Mouse (Mus musculus) stomach, postnatal 0 days (tissue): Measurements from ENCODE around the gene Zfp329.

Experiments
- CTCF ChIP-seq: IDR thresholded peaks from 2 replicates; pipeline ENCODE4 v1.5.1; 2016; ENCODE audit warnings: antibody characterized with exemption, low read depth, mild to moderate bottlenecking, moderate library complexity
- EP300 ChIP-seq: optimal IDR thresholded peaks from 2 replicates; pipeline ENCODE3; 2016; ENCODE audit warnings: antibody characterized with exemption

GRCm38 (mm10) chr7:12779782-12780150 lies 38.9 kb downstream of the Zfp329 start:
- TF ChIP-seq CTCF (no peak), EP300 (no peak)
